Mouse (Mus musculus) limb, embryonic 10.5 days (tissue): ENCODE measurements around the gene Hexdc. TPM values are rescaled to one million over a fixed set of nuclear protein-coding genes. Genes with fewer than 3 reads are reported as not detected.

ENCODE experiments used
- polyA plus RNA-seq: library from polyadenylated mRNA; unstranded; fragments of >200 nt; fragmentation: Nextera tagmentation; extraction: Ambion mirVana; gene quantifications from 2 replicates; pipeline ENCODE4 v1.2.1, GENCODE M21; 2016

Gene Hexdc
- polyA plus RNA-seq, 1 experiment from 2014 or later = 9.0 TPM

Other genes starting within 250 kb of the Hexdc start
- 126 and 136 TPM in 2 replicates for gene Csnk1d, start 213.1 kb upstream of the Hexdc start, polyA plus RNA-seq
- gene Cd7, start 165.0 kb upstream of the Hexdc start, polyA plus RNA-seq = not detected in 2 replicates
- not detected in 2 replicates for gene Sectm1b, start 140.9 kb upstream of the Hexdc start, polyA plus RNA-seq
- gene Sectm1a, start 123.2 kb upstream of the Hexdc start, polyA plus RNA-seq = not detected in 2 replicates
- not detected in 2 replicates for gene Tex19.2, start 85.8 kb upstream of the Hexdc start, polyA plus RNA-seq
- gene Tex19.1, start 58.3 kb upstream of the Hexdc start, polyA plus RNA-seq = 0.09 TPM in 1 of 2 replicates, not detected in the other
- 0.11 TPM in 1 of 2 replicates, not detected in the other for gene Uts2r, start 44.2 kb upstream of the Hexdc start, polyA plus RNA-seq
- 17.0 and 19.1 TPM in 2 replicates for gene Ogfod3, start 278 bp downstream of the Hexdc start, polyA plus RNA-seq
- gene Cybc1, start 24.9 kb downstream of the Hexdc start, polyA plus RNA-seq = 29.4 and 33.8 TPM in 2 replicates
- gene Narf, start 32.8 kb downstream of the Hexdc start, polyA plus RNA-seq = 40.8 and 60.4 TPM in 2 replicates
- 11.0 and 11.1 TPM in 2 replicates for gene Foxk2, start 55.6 kb downstream of the Hexdc start, polyA plus RNA-seq
- 108 and 119 TPM in 2 replicates for gene Wdr45b, start 150.0 kb downstream of the Hexdc start, polyA plus RNA-seq
- 0.54 and 1.2 TPM in 2 replicates for gene Rab40b, start 183.8 kb downstream of the Hexdc start, polyA plus RNA-seq
- 5.0 and 5.9 TPM in 2 replicates for gene Fn3krp, start 217.0 kb downstream of the Hexdc start, polyA plus RNA-seq
- gene Fn3k, start 230.5 kb downstream of the Hexdc start, polyA plus RNA-seq = 0.04 and 0.23 TPM in 2 replicates
- gene Tbcd, start 247.5 kb downstream of the Hexdc start, polyA plus RNA-seq = 47.8 and 54.9 TPM in 2 replicates